Mouse (Mus musculus) liver, embryonic 14.5 days (tissue): ENCODE data around the gene Fam166a.

Experiments used
- CTCF ChIP-seq: IDR thresholded peaks from 2 replicates; pipeline ENCODE4 v1.5.1; 2016; ENCODE audit warnings: antibody characterized with exemption, low read depth, control low read depth
- EP300 ChIP-seq: IDR thresholded peaks from 2 replicates; pipeline ENCODE4 v1.6.1; 2016; ENCODE audit warnings: antibody characterized with exemption, low read depth

GRCm38 (mm10) chr2:25177685-25178084 lies 40.9 kb upstream of the Fam166a start:
- TF ChIP-seq EP300 (no peak), CTCF (no peak)
